Mouse (Mus musculus) ovary, postnatal 10 days (tissue): ENCODE data around the gene Esrra.
A peak's percentile ranks its signal among the peaks of the same experiment; 100 is the strongest.

Source experiments
- DNase-seq: peaks from one replicate; pipeline ENCODE4 v3.0.0; 2022; ENCODE audit warnings: low spot score

Gene Esrra

GRCm38 (mm10) chr19:6940396-6941351, 19.1 kb upstream of the Esrra start:
- DNase-seq, result no peak

GRCm38 (mm10) chr19:6939106-6940002, 17.7 kb upstream of the Esrra start:
- no peak for DNase-seq

GRCm38 (mm10) chr19:6937541-6938465, 16.2 kb upstream of the Esrra start:
- DNase-seq, result no peak

GRCm38 (mm10) chr19:6936299-6936698, 14.7 kb upstream of the Esrra start:
- DNase-seq, result no peak

- DNase-seq, result no peak
Observed at GRCm38 (mm10) chr19:6934195-6934977, 12.8 kb upstream of the Esrra start, which contains the start of gene Kcnk4. Kcnk4 (minus strand) TSS chr19:6934515.

GRCm38 (mm10) chr19:6933436-6934194, 12.0 kb upstream of the Esrra start:
- DNase-seq, result no peak

GRCm38 (mm10) chr19:6933102-6933435, 11.5 kb upstream of the Esrra start:
- DNase-seq, result no peak

GRCm38 (mm10) chr19:6932018-6932417, 10.4 kb upstream of the Esrra start:
- DNase-seq, result no peak

GRCm38 (mm10) chr19:6931002-6931401, 9.4 kb upstream of the Esrra start:
- DNase-seq, result no peak

GRCm38 (mm10) chr19:6928080-6928479, 6.5 kb upstream of the Esrra start:
- DNase-seq, result no peak

- no peak for DNase-seq
Observed at GRCm38 (mm10) chr19:6926559-6927255, 5.1 kb upstream of the Esrra start.

- no peak for DNase-seq
Observed at GRCm38 (mm10) chr19:6925611-6926329, 4.2 kb upstream of the Esrra start.

GRCm38 (mm10) chr19:6925307-6925573, 3.6 kb upstream of the Esrra start, which contains the start of gene Catsperz:
Catsperz (minus strand) TSS chr19:6925380.
- no peak for DNase-seq

GRCm38 (mm10) chr19:6924461-6925306, 3.1 kb upstream of the Esrra start:
- peak; percentile 76 for DNase-seq

- DNase-seq, result no peak
Observed at GRCm38 (mm10) chr19:6922901-6923735, 1.5 kb upstream of the Esrra start.

GRCm38 (mm10) chr19:6920741-6921636, 624 bp downstream of the Esrra start:
- DNase-seq, result no peak
